In the genomic region with DNA sequence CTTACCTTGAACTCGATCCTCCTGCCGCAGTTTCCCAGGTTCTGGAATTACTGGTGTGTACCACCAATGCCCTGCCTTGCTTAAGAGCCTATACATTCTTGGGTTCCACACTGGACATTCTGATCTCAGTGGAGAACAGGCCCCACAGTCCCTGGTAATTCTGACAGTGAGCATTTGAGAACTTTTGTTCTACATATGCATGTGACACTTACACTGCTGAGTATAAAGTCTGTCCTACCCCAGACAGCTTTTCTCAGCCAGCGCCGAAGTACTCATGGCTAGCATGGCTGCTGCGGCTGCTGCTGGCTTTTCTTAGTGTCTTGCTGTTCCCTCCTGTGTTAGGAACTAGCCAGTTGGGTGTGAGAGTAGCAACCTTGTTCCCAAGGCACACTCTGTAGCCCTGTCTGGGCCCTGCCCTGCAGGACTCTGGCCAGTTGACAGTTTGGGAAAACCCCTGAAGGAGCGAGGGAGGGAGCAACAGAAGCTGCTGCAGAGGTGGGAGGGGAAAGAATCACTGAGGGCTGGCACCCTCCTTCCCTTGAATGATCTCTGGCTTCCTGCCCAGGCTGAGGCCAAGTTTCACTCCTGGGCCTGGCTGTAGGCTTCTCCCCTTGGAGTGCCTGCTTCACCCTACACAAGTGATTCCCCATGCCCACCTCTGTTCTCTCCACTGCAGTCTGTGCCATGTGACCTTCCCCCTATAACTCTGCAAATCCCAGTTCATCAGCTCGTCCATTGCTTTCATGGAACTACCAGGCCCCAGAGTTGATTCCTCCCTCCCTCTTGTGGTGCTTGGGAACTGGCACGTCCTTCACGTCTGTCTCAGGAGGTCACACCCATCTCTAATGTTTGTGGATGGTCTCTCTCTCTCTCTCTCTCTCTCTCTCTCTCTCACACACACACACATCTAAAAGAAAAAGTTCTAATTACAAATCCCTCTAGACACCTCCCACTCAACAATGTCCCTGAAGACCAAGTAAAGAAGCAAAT, we compare ENCODE assay signal across 8 mouse cellular contexts. TPM values are rescaled to one million over a fixed set of nuclear protein-coding genes. Genes with fewer than 3 reads are reported as not detected.
A peak's percentile ranks its signal among the peaks of the same experiment; 100 is the strongest.
DNase-seq lines count a peak whose midpoint lies in the region; ATAC-seq and TF ChIP-seq lines count a peak whose summit lies in the region.

No protein-coding gene starts in this region.

- 66% methylated on average over 9 of the region's 9 CpGs for WGBS in liver, adult 2 months
- WGBS in heart, adult 2 months: 38% methylated on average over 9 of the region's 9 CpGs
- WGBS in lung, embryonic 16.5 days: 41% methylated on average over 9 of the region's 9 CpGs
- WGBS in small intestine, adult 2 months: 24% methylated on average over 9 of the region's 9 CpGs

- intact Hi-C loops in heart, adult 2 months (cut with DNase I): no loop called here

- H3K4me3 ChIP-seq in liver, adult 2 months (ENCODE audit: insufficient read depth, low read depth, low read length): no peak overlapping the region
- H3K4me3 ChIP-seq in heart, adult 2 months: no peak overlapping the region
- H3K4me3 ChIP-seq in lung, embryonic 16.5 days (ENCODE audit: low read length): no peak overlapping the region
- H3K4me3 ChIP-seq in small intestine, adult 2 months (ENCODE audit: low read depth, low read length): no peak overlapping the region

- TF ChIP-seq CTCF in liver, adult 2 months (IDR thresholded peaks at IDR 0.05; ENCODE audit: low read depth, low read length): no peak
- TF ChIP-seq CTCF in heart, adult 2 months (IDR thresholded peaks at IDR 0.05): no peak
- peak; percentile 26; the same call in 1 of the 2 replicates for TF ChIP-seq CTCF in small intestine, adult 2 months (IDR thresholded peaks at IDR 0.05; ENCODE audit: extremely low read depth, insufficient read length, insufficient replicate concordance, low read depth, low read length)

- no peaks in the 10 kb centered on the region for H3K79me2 ChIP-seq in liver, adult 2 months (ENCODE audit: control insufficient read depth, insufficient read depth, low read length)
- H3K79me2 ChIP-seq in heart, adult 2 months (replicated peaks; ENCODE audit: control insufficient read depth, insufficient read depth, low read length): no peaks in the 10 kb centered on the region

- no peaks in the 10 kb centered on the region for H3K27me3 ChIP-seq in liver, adult 2 months (ENCODE audit: control insufficient read depth, insufficient read depth, low read length)
- no peaks in the 10 kb centered on the region for H3K27me3 ChIP-seq in heart, adult 2 months (ENCODE audit: control insufficient read depth, insufficient read depth, low read length)
- H3K27me3 ChIP-seq in lung, embryonic 16.5 days (ENCODE audit: control insufficient read depth, insufficient read depth, low read depth, low read length): no peaks in the 10 kb centered on the region
- H3K27me3 ChIP-seq in small intestine, adult 2 months (ENCODE audit: control insufficient read depth, insufficient read depth, low read length): no peaks in the 10 kb centered on the region

- no peaks in the 10 kb centered on the region for H3K9me3 ChIP-seq in lung, embryonic 16.5 days (ENCODE audit: control insufficient read depth, low read length)

- no peak overlapping the region for H3K4me2 ChIP-seq in lung, embryonic 16.5 days (ENCODE audit: low read depth, low read length)

- TF ChIP-seq EP300 in heart, adult 2 months (IDR thresholded peaks at IDR 0.05; ENCODE audit: insufficient read depth, low read depth, low read length): peak; percentile 44; the same call in 1 of the 2 replicates

- peaks cover 11% of the 10 kb centered on the region for H3K4me1 ChIP-seq in liver, adult 2 months (ENCODE audit: control insufficient read depth, insufficient read depth, low read length)
- peaks cover 31% of the 10 kb centered on the region for H3K4me1 ChIP-seq in heart, adult 2 months (ENCODE audit: control insufficient read depth, insufficient read depth, low read length)
- H3K4me1 ChIP-seq in lung, embryonic 16.5 days (replicated peaks; ENCODE audit: control insufficient read depth, insufficient read depth, low read length): peaks cover 46% of the 10 kb centered on the region
- peaks cover 47% of the 10 kb centered on the region; the same call in 1 of the 2 replicates for H3K4me1 ChIP-seq in small intestine, adult 2 months (ENCODE audit: control insufficient read depth, insufficient read depth, insufficient read length, low read length)

- peak; percentile 63 for DNase-seq in liver, adult 2 months (ENCODE audit: extremely low read depth, low read depth, low spot score)
- no peak for DNase-seq in liver
- peak; percentile 91 for DNase-seq in adrenal gland, postnatal 10 days
- DNase-seq in heart, adult 2 months: peak; percentile 77 to 87
- peak; percentile 87 for DNase-seq in kidney, adult 18-20 months
- DNase-seq in retina, postnatal 1 day: no peak

- TF ChIP-seq POLR2A in liver, adult 2 months (IDR thresholded peaks at IDR 0.05; ENCODE audit: extremely low read depth, insufficient read depth, low read length): no peak
- TF ChIP-seq POLR2A in heart, adult 2 months (IDR thresholded peaks at IDR 0.05; ENCODE audit: insufficient read depth, low read depth, low read length): 0 out of 2 replicates have a peak, but pooled peaks have one; percentile 15
- no peak for TF ChIP-seq POLR2A in small intestine, adult 2 months (IDR thresholded peaks at IDR 0.05; ENCODE audit: low read depth, low read length)

- no peaks in the 10 kb centered on the region for H3K36me3 ChIP-seq in liver, adult 2 months (ENCODE audit: control insufficient read depth, insufficient read depth, low read length)
- H3K36me3 ChIP-seq in heart, adult 2 months (ENCODE audit: control insufficient read depth, insufficient read depth, low read length): 0 out of 2 replicates have a peak, but pooled peaks cover 4% of the 10 kb centered on the region
- no peaks in the 10 kb centered on the region for H3K36me3 ChIP-seq in lung, embryonic 16.5 days (ENCODE audit: control insufficient read depth, insufficient read depth, low read length)
- no peaks in the 10 kb centered on the region for H3K36me3 ChIP-seq in small intestine, adult 2 months (ENCODE audit: control insufficient read depth, insufficient read depth, low read length)

- H3K27ac ChIP-seq in liver, adult 2 months (replicated peaks; ENCODE audit: insufficient read depth, low read depth, low read length): no peak overlapping the region
- H3K27ac ChIP-seq in heart, adult 2 months: peak overlapping the region; percentile 26
- peak overlapping the region; percentile 85 for H3K27ac ChIP-seq in lung, embryonic 16.5 days (ENCODE audit: low read length)
- peak overlapping the region; percentile 96 for H3K27ac ChIP-seq in small intestine, adult 2 months (ENCODE audit: insufficient read depth, low read depth, low read length)

- ATAC-seq in lung, embryonic 16.5 days (ENCODE audit: low read depth): peak; percentile 69

- no peak overlapping the region for H3K9ac ChIP-seq in liver, adult 2 months (ENCODE audit: low read depth, low read length)
- H3K9ac ChIP-seq in heart, adult 2 months (ENCODE audit: low read depth, low read length): peak overlapping the region; percentile 7; the same call in 1 of the 2 replicates
- peak overlapping the region; percentile 50 for H3K9ac ChIP-seq in lung, embryonic 16.5 days (ENCODE audit: low read length)

RNA-seq across cellular contexts. Expression of a gene that starts 49.3 kb away (rescaled TPM):
- total RNA-seq in liver, adult 2 months (2014; rRNA removed): 85.6 and 110 TPM in 2 replicates
- 75.3 and 76.4 TPM in 2 replicates for polyA plus RNA-seq in liver, adult 2 months (2012; rRNA removed)
- 10 to 100 TPM; 83.4 to 91.1 TPM for total RNA-seq in adrenal gland, postnatal 10 days (2021)
- total RNA-seq in heart, adult 2 months (2021): 10 to 100 TPM; 65.7 to 80.3 TPM
- 86.0 and 106 TPM in 2 replicates for polyA plus RNA-seq in heart, adult 2 months (2012; rRNA removed)
- 130 and 136 TPM in 2 replicates for polyA plus RNA-seq in lung, embryonic 16.5 days (2015; fragmentation: Nextera tagmentation; extraction: Ambion mirVana)
- polyA plus RNA-seq in small intestine, adult 2 months (2012; rRNA removed): 171 and 272 TPM in 2 replicates

RNA-seq across cellular contexts. Expression of a gene that starts 59.1 kb away (rescaled TPM):
- 132 and 138 TPM in 2 replicates for total RNA-seq in liver, adult 2 months (2014; rRNA removed)
- polyA plus RNA-seq in liver, adult 2 months (2012; rRNA removed): 51.5 and 55.1 TPM in 2 replicates
- total RNA-seq in adrenal gland, postnatal 10 days (2021): 100 to 1,000 TPM; 236 to 251 TPM
- 100 to 1,000 TPM; 140 to 163 TPM for total RNA-seq in heart, adult 2 months (2021)
- 70.9 and 117 TPM in 2 replicates for polyA plus RNA-seq in heart, adult 2 months (2012; rRNA removed)
- 389 and 394 TPM in 2 replicates for polyA plus RNA-seq in lung, embryonic 16.5 days (2015; fragmentation: Nextera tagmentation; extraction: Ambion mirVana)
- 13.8 and 17.3 TPM in 2 replicates for polyA plus RNA-seq in small intestine, adult 2 months (2012; rRNA removed)

Comparison
In these comparisons a context has a peak if more than half of its experiments do, and no peak if none do; other contexts are left out.
1. DNase-seq: peak in liver, adult 2 months (single experiment), adrenal gland, postnatal 10 days (single experiment), heart, adult 2 months (2 of 2) and kidney, adult 18-20 months (single experiment); none in liver (single experiment) and retina, postnatal 1 day (single experiment).